Mouse (Mus musculus) lung, adult 2 months (tissue): ENCODE measurements around the gene Sesn2. TPM values are rescaled to one million over a fixed set of nuclear protein-coding genes. Genes with fewer than 3 reads are reported as not detected.

Source experiments
- DNase-seq: peaks from one replicate; pipeline ENCODE4 v3.0.0; 2022
- H3K4me1 ChIP-seq: fragments of 200-500 bp; 2 replicates; pipeline ENCODE4 v1.6.1; 2011; ENCODE audit warnings: low read length; ENCODE audit not compliant: control insufficient read depth, insufficient read depth
- H3K4me3 ChIP-seq: fragments of 200-500 bp; replicated peaks from 2 replicates; pipeline ENCODE3; 2011; ENCODE audit warnings: low read depth, mild to moderate bottlenecking, control low read depth, low read length; ENCODE audit errors: extremely low read depth
- CTCF ChIP-seq: fragments of 200-500 bp; IDR thresholded peaks from 2 replicates; pipeline ENCODE4 v1.5.1; 2011; ENCODE audit warnings: mild to moderate bottlenecking, low read length, control low read depth; ENCODE audit not compliant: insufficient read depth
- POLR2A ChIP-seq: fragments of 200-500 bp; IDR thresholded peaks from 2 replicates; pipeline ENCODE4 v1.6.1; 2011; ENCODE audit warnings: low read depth, mild to moderate bottlenecking, control low read depth, low read length, borderline replicate concordance; ENCODE audit errors: extremely low read depth
- WGBS: fragments of 180-500 bp; shearing (Covaris S2); methylation state at CpG from one replicate; pipeline ENCODE4 v1.1.7; 2018; 5-methylcytosine and 5-hydroxymethylcytosine counted together
- polyA plus RNA-seq: library from polyadenylated mRNA; depleted of rRNA; stranded (reverse); fragments of >200 nt; gene quantifications from 2 replicates; pipeline ENCODE4 v1.2.3, GENCODE M21; 2012

Gene Sesn2
- polyA plus RNA-seq, 1 experiment = 11.5 TPM

GRCm38 (mm10) chr4:132505034-132505738 lies 5.1 kb downstream of the Sesn2 start:
- H3K4me3 ChIP-seq = no peak overlapping the region
- H3K4me1 ChIP-seq = peaks cover 2% of the 10 kb centered on the region; the same call in 1 of the 2 replicates
- TF ChIP-seq CTCF (no peak), POLR2A (no peak)
- DNase-seq = no peak
- 58% methylated on average over 6 of the region's 6 CpGs for WGBS

GRCm38 (mm10) chr4:132503344-132503743 lies 7.0 kb downstream of the Sesn2 start:
- no peak for DNase-seq
- TF ChIP-seq POLR2A = no peak
- no peak for TF ChIP-seq CTCF
- H3K4me3 ChIP-seq = no peak overlapping the region
- peaks cover 2% of the 10 kb centered on the region; the same call in 1 of the 2 replicates for H3K4me1 ChIP-seq
- 71% methylated on average over 11 of the region's 11 CpGs for WGBS

GRCm38 (mm10) chr4:132501639-132502038 lies 8.7 kb downstream of the Sesn2 start:
- no peak for DNase-seq
- 93% methylated on average over 6 of the region's 6 CpGs for WGBS
- no peak for TF ChIP-seq CTCF
- no peak for TF ChIP-seq POLR2A

GRCm38 (mm10) chr4:132494271-132494918 lies 15.9 kb downstream of the Sesn2 start:
- no peak for TF ChIP-seq POLR2A
- no peak for TF ChIP-seq CTCF
- no peak overlapping the region for H3K4me3 ChIP-seq
- DNase-seq = no peak
- peaks cover 4% of the 10 kb centered on the region for H3K4me1 ChIP-seq
- WGBS = 76% methylated on average over 20 of the region's 20 CpGs

More at GRCm38 (mm10) chr4:132501639-132502038, 8.7 kb downstream of the Sesn2 start:
- Histone ChIP-seq H3K4me1 (peaks cover 2% of the 10 kb centered on the region; the same call in 1 of the 2 replicates), H3K4me3 (no peak overlapping the region)

GRCm38 (mm10) chr4:132492178-132493060 lies 17.9 kb downstream of the Sesn2 start:
- Histone ChIP-seq H3K4me3 (no peak overlapping the region), H3K4me1 (peaks cover 11% of the 10 kb centered on the region)
- TF ChIP-seq POLR2A = no peak
- no peak for TF ChIP-seq CTCF
- WGBS = 60% methylated on average over 10 of the region's 10 CpGs
- DNase-seq = no peak

- 64% methylated on average over 6 of the region's 6 CpGs for WGBS
- no peak for TF ChIP-seq POLR2A
- TF ChIP-seq CTCF = no peak
- Histone ChIP-seq H3K4me1 (peaks cover 11% of the 10 kb centered on the region), H3K4me3 (no peak overlapping the region)
- no peak for DNase-seq
Measured at GRCm38 (mm10) chr4:132491748-132492147, 18.6 kb downstream of the Sesn2 start.

GRCm38 (mm10) chr4:132491057-132491456 lies 19.2 kb downstream of the Sesn2 start:
- DNase-seq = no peak
- WGBS = 87% methylated on average over 8 of the region's 8 CpGs
- Histone ChIP-seq H3K4me1 (peaks cover 11% of the 10 kb centered on the region), H3K4me3 (no peak overlapping the region)
- no peak for TF ChIP-seq POLR2A
- TF ChIP-seq CTCF = no peak

GRCm38 (mm10) chr4:132490273-132491010 lies 19.9 kb downstream of the Sesn2 start:
- WGBS = 85% methylated on average over 15 of the region's 15 CpGs
- no peak for DNase-seq
- TF ChIP-seq POLR2A = no peak
- TF ChIP-seq CTCF = no peak
- Histone ChIP-seq H3K4me1 (peaks cover 11% of the 10 kb centered on the region), H3K4me3 (no peak overlapping the region)

- WGBS = 56% methylated on average over 6 of the region's 6 CpGs
- no peak for DNase-seq
- Histone ChIP-seq H3K4me3 (no peak overlapping the region), H3K4me1 (peaks cover 11% of the 10 kb centered on the region)
- TF ChIP-seq POLR2A (no peak), CTCF (no peak)
Measured at GRCm38 (mm10) chr4:132488976-132489375, 21.3 kb downstream of the Sesn2 start.
